Comparison of ENCODE assay signal across 27 mouse cellular contexts in genomic region chr16:74506719-74507118, GRCm38 (mm10).
"Had no signal": no experiment of that assay in that cellular context is flagged by ENCODE, and none has a peak within 500 bp of the region (broad histone marks: within the 10 kb centered on the region; RNA-seq: fewer than 3 reads in every experiment).

No protein-coding gene starts in this region.

- ATAC-seq: hindbrain, postnatal 0 days; intestine, embryonic 16.5 days; liver, postnatal 0 days had no signal

- H3K4me2 ChIP-seq: heart, embryonic 11.5 days; heart, embryonic 13.5 days; heart, embryonic 15.5 days; hindbrain, embryonic 13.5 days; hindbrain, embryonic 15.5 days; kidney, embryonic 15.5 days; liver, embryonic 11.5 days; liver, embryonic 13.5 days; liver, embryonic 15.5 days had no signal

- H3K4me1 ChIP-seq: hindbrain, embryonic 13.5 days; hindbrain, embryonic 15.5 days; liver, embryonic 13.5 days; liver, embryonic 15.5 days had no signal

- H3K27me3 ChIP-seq: heart, embryonic 13.5 days; heart, embryonic 15.5 days; hindbrain, embryonic 13.5 days; hindbrain, embryonic 15.5 days; kidney, embryonic 15.5 days; liver, embryonic 13.5 days; liver, embryonic 15.5 days had no signal

- H3K4me3 ChIP-seq: gastrocnemius, adult 2 months; heart, adult 2 months; heart, embryonic 13.5 days; heart, embryonic 15.5 days; hindbrain, embryonic 13.5 days; hindbrain, embryonic 15.5 days; kidney, embryonic 15.5 days; liver, embryonic 13.5 days; liver, embryonic 15.5 days had no signal

- H3K9me3 ChIP-seq: heart, embryonic 13.5 days; heart, embryonic 15.5 days; hindbrain, embryonic 13.5 days; hindbrain, embryonic 15.5 days; kidney, embryonic 15.5 days; liver, embryonic 13.5 days; liver, embryonic 15.5 days had no signal

- H3K27ac ChIP-seq: gastrocnemius, adult 2 months; heart, adult 2 months; heart, embryonic 13.5 days; heart, embryonic 15.5 days; hindbrain, embryonic 13.5 days; hindbrain, embryonic 15.5 days; hindbrain, postnatal 0 days; kidney, embryonic 15.5 days; kidney, postnatal 0 days; liver, embryonic 13.5 days; liver, embryonic 15.5 days had no signal

- DNase-seq: gastrocnemius, adult 2 months; gastrocnemius, postnatal 10 days; gastrocnemius, postnatal 25 days; heart, adult 2 months; heart, postnatal 14 days; heart, postnatal 36 days; kidney, adult 11 months; kidney, adult 2 months; kidney, postnatal 14 days; kidney, postnatal 36 days; layer of hippocampus, adult 9-11 months; layer of hippocampus, postnatal 36 days; left cerebral cortex, postnatal 4 days; liver; liver, embryonic 13.5 days; liver, postnatal 0 days had no signal

- H3K36me3 ChIP-seq: heart, embryonic 13.5 days; heart, embryonic 15.5 days; hindbrain, embryonic 13.5 days; hindbrain, embryonic 15.5 days; kidney, embryonic 15.5 days; liver, embryonic 13.5 days; liver, embryonic 15.5 days had no signal

- H3K9ac ChIP-seq: heart, embryonic 13.5 days; heart, embryonic 15.5 days; hindbrain, embryonic 13.5 days; hindbrain, embryonic 15.5 days; kidney, embryonic 15.5 days; liver, embryonic 13.5 days; liver, embryonic 15.5 days; liver, postnatal 0 days had no signal
